Mouse (Mus musculus): ENCODE measurements around the gene 4930426L09Rik. TPM values are rescaled to one million over a fixed set of nuclear protein-coding genes. Genes with fewer than 3 reads are reported as not detected.

4930426L09Rik gene
- polyA plus RNA-seq, 1 experiment from 2014 or later: 0.92 TPM

- 97% methylated on average over 5 of the region's 5 CpGs for WGBS (ENCODE audit: missing documents)
- no peak overlapping the region for H3K27ac ChIP-seq
- H3K79me2 ChIP-seq (ENCODE audit: inconsistent target): no peaks in the 10 kb centered on the region
- no peaks in the 10 kb centered on the region for H3K36me3 ChIP-seq (ENCODE audit: inconsistent target)
- no peak overlapping the region for H3K4me3 ChIP-seq (ENCODE audit: inconsistent target)
Observed at GRCm38 (mm10) chr2:19016348-19016747, 18.2 kb downstream of the 4930426L09Rik start.

GRCm38 (mm10) chr2:19016839-19017238, 18.7 kb downstream of the 4930426L09Rik start:
- H3K79me2 ChIP-seq (ENCODE audit: inconsistent target): no peaks in the 10 kb centered on the region
- H3K4me3 ChIP-seq (ENCODE audit: inconsistent target): no peak overlapping the region
- 100% methylated on average over 1 of the region's 1 CpGs for WGBS (ENCODE audit: missing documents)
- no peak overlapping the region for H3K27ac ChIP-seq
- H3K36me3 ChIP-seq (ENCODE audit: inconsistent target): no peaks in the 10 kb centered on the region

- Histone ChIP-seq H3K4me3 (ENCODE audit: inconsistent target) (no peak overlapping the region), H3K27ac (no peak overlapping the region), H3K79me2 (ENCODE audit: inconsistent target) (no peaks in the 10 kb centered on the region), H3K36me3 (ENCODE audit: inconsistent target) (no peaks in the 10 kb centered on the region)
- WGBS (ENCODE audit: missing documents): no CpG with 5 or more reads among the region's 2 CpGs
Observed at GRCm38 (mm10) chr2:19018034-19018433, 19.9 kb downstream of the 4930426L09Rik start.

GRCm38 (mm10) chr2:19024807-19025206, 26.7 kb downstream of the 4930426L09Rik start:
- Histone ChIP-seq H3K79me2 (ENCODE audit: inconsistent target) (no peaks in the 10 kb centered on the region), H3K36me3 (ENCODE audit: inconsistent target) (no peaks in the 10 kb centered on the region), H3K4me3 (ENCODE audit: inconsistent target) (no peak overlapping the region), H3K27ac (no peak overlapping the region)
- WGBS (ENCODE audit: missing documents): 92% methylated on average over 2 of the region's 2 CpGs

- H3K4me3 ChIP-seq (ENCODE audit: inconsistent target): no peak overlapping the region
- no peaks in the 10 kb centered on the region for H3K36me3 ChIP-seq (ENCODE audit: inconsistent target)
- 92% methylated on average over 4 of the region's 4 CpGs for WGBS (ENCODE audit: missing documents)
- H3K27ac ChIP-seq: no peak overlapping the region
- H3K79me2 ChIP-seq (ENCODE audit: inconsistent target): no peaks in the 10 kb centered on the region
Observed at GRCm38 (mm10) chr2:19037430-19037829, 39.3 kb downstream of the 4930426L09Rik start.

GRCm38 (mm10) chr2:19037907-19038570, 39.9 kb downstream of the 4930426L09Rik start:
- Histone ChIP-seq H3K79me2 (ENCODE audit: inconsistent target) (no peaks in the 10 kb centered on the region), H3K4me3 (ENCODE audit: inconsistent target) (no peak overlapping the region), H3K36me3 (ENCODE audit: inconsistent target) (no peaks in the 10 kb centered on the region), H3K27ac (peak overlapping the region; percentile 40)
- 58% methylated on average over 4 of the region's 4 CpGs for WGBS (ENCODE audit: missing documents)

- Histone ChIP-seq H3K79me2 (ENCODE audit: inconsistent target) (no peaks in the 10 kb centered on the region), H3K27ac (no peak overlapping the region), H3K4me3 (ENCODE audit: inconsistent target) (no peak overlapping the region), H3K36me3 (ENCODE audit: inconsistent target) (no peaks in the 10 kb centered on the region)
- WGBS (ENCODE audit: missing documents): 25% methylated on average over 1 of the region's 1 CpGs
Observed at GRCm38 (mm10) chr2:19048225-19048624, 50.1 kb downstream of the 4930426L09Rik start.

GRCm38 (mm10) chr2:19049341-19049740, 51.2 kb downstream of the 4930426L09Rik start:
- no peaks in the 10 kb centered on the region for H3K79me2 ChIP-seq (ENCODE audit: inconsistent target)
- no peak overlapping the region for H3K27ac ChIP-seq
- WGBS (ENCODE audit: missing documents): 80% methylated on average over 1 of the region's 1 CpGs

More at GRCm38 (mm10) chr2:19049341-19049740, 51.2 kb downstream of the 4930426L09Rik start:
- Histone ChIP-seq H3K4me3 (ENCODE audit: inconsistent target) (no peak overlapping the region), H3K36me3 (ENCODE audit: inconsistent target) (no peaks in the 10 kb centered on the region)

Other genes starting within 250 kb of the 4930426L09Rik start
- gene Pip4k2a, start 217 bp upstream of the 4930426L09Rik start, polyA plus RNA-seq (2018): 78.0 to 163 TPM (median 96.3 TPM) in 3 replicates
- 0.11 to 0.64 TPM (median 0.13 TPM) in 3 replicates for gene Armc3, start 201.0 kb downstream of the 4930426L09Rik start, polyA plus RNA-seq (2018)